Mouse (Mus musculus): Measurements from ENCODE around the gene Hspb6. TPM values are rescaled to one million over a fixed set of nuclear protein-coding genes. Genes with fewer than 3 reads are reported as not detected.

The Hspb6 gene
- total RNA-seq, 2 experiments from 2014 or later, result 1,132 to 1,502 TPM

GRCm38 (mm10) chr7:30604424-30604823 lies 52.4 kb downstream of the Hspb6 start:
- intact Hi-C loops (cut with DNase I), result no loop called here

GRCm38 (mm10) chr7:30604944-30605343 lies 53.0 kb downstream of the Hspb6 start:
- intact Hi-C loops (cut with DNase I), result no loop called here
- no peak for DNase-seq

More at GRCm38 (mm10) chr7:30604424-30604823, 52.4 kb downstream of the Hspb6 start:
- DNase-seq, result no peak

Small RNA genes within 50 kb of the gene (microRNA-seq; reads per million reads assigned to microRNA genes)
- gene Gm38670 (1.1 to 1.5 reads per million in 2 experiments), gene Mir3569 (0 to 1.5 reads per million in 2 experiments)

Other genes with a start within 250 kb of the Hspb6 start
- gene Alkbh6, start 243.5 kb upstream of the Hspb6 start, total RNA-seq (2021), result 10 to 100 TPM; 18.3 to 18.4 TPM
- gene Syne4, start 237.4 kb upstream of the Hspb6 start, total RNA-seq (2021), result 1 to 10 TPM in 1 of 2 experiments, not detected in 1; 1.9 TPM
- gene E130208F15Rik, start 230.4 kb upstream of the Hspb6 start, total RNA-seq (2021), result under 1 TPM; 0.48 to 0.72 TPM
- 1 to 10 TPM; 6.9 to 7.3 TPM for gene Sdhaf1, start 228.3 kb upstream of the Hspb6 start, total RNA-seq (2021)
- gene Lrfn3, start 189.4 kb upstream of the Hspb6 start, total RNA-seq (2021), result 1 to 10 TPM; 2.9 to 3.2 TPM
- gene Tyrobp, start 138.4 kb upstream of the Hspb6 start, total RNA-seq (2021), result 1 to 10 TPM; 2.9 to 5.7 TPM
- under 1 TPM in 1 of 2 experiments, not detected in 1; 0.86 TPM for gene Hcst, start 132.3 kb upstream of the Hspb6 start, total RNA-seq (2021)
- gene Nfkbid, start 130.4 kb upstream of the Hspb6 start, total RNA-seq (2021), result under 1 TPM; 0.12 to 0.20 TPM
- 1 to 10 TPM in 1 of 2 experiments, under 1 TPM in 1; 0.62 to 1.0 TPM for gene Aplp1, start 106.6 kb upstream of the Hspb6 start, total RNA-seq (2021)
- gene Kirrel2, start 94.5 kb upstream of the Hspb6 start, total RNA-seq (2021), result not detected
- not detected for gene Nphs1, start 93.9 kb upstream of the Hspb6 start, total RNA-seq (2021)
- gene Prodh2, start 58.6 kb upstream of the Hspb6 start, total RNA-seq (2021), result not detected
- gene Arhgap33, start 17.1 kb upstream of the Hspb6 start, total RNA-seq (2021), result 1 to 10 TPM in 1 of 2 experiments, under 1 TPM in 1; 0.49 to 1.0 TPM
- 1 to 10 TPM; 3.3 to 8.2 TPM for gene Proser3, start 121 bp downstream of the Hspb6 start, total RNA-seq (2021)
- 10 to 100 TPM in 1 of 2 experiments, 1 to 10 TPM in 1; 9.6 to 12.4 TPM for gene Lin37, start 7.7 kb downstream of the Hspb6 start, total RNA-seq (2021)
- 10 to 100 TPM; 51.8 to 52.3 TPM for gene U2af1l4, start 11.1 kb downstream of the Hspb6 start, total RNA-seq (2021)
- 1 to 10 TPM; 1.8 TPM for gene Gm49396, start 11.2 kb downstream of the Hspb6 start, total RNA-seq (2021)
- 10 to 100 TPM; 95.1 to 99.1 TPM for gene Psenen, start 11.4 kb downstream of the Hspb6 start, total RNA-seq (2021)
- under 1 TPM in 1 of 2 experiments, not detected in 1; 0.38 TPM for gene Igflr1, start 13.2 kb downstream of the Hspb6 start, total RNA-seq (2021)
- 10 to 100 TPM; 13.4 to 16.0 TPM for gene Kmt2b, start 36.5 kb downstream of the Hspb6 start, total RNA-seq (2021)
- not detected for gene Zbtb32, start 46.7 kb downstream of the Hspb6 start, total RNA-seq (2021)
- not detected for gene Upk1a, start 60.7 kb downstream of the Hspb6 start, total RNA-seq (2021)
- gene Cox6b1, start 74.0 kb downstream of the Hspb6 start, total RNA-seq (2021), result 1,000 to 10,000 TPM; 1,738 to 1,902 TPM
- not detected for gene Etv2, start 83.7 kb downstream of the Hspb6 start, total RNA-seq (2021)
- gene Rbm42, start 98.1 kb downstream of the Hspb6 start, total RNA-seq (2021), result 10 to 100 TPM; 35.7 to 38.1 TPM
- gene Haus5, start 112.8 kb downstream of the Hspb6 start, total RNA-seq (2021), result 1 to 10 TPM; 2.9 to 3.2 TPM
- 1 to 10 TPM; 2.5 to 2.7 TPM for gene Pmis2, start 119.4 kb downstream of the Hspb6 start, total RNA-seq (2021)
- not detected for gene 2200002J24Rik, start 146.7 kb downstream of the Hspb6 start, total RNA-seq (2021)
- gene Atp4a, start 160.0 kb downstream of the Hspb6 start, total RNA-seq (2021), result under 1 TPM; 0.27 to 0.28 TPM
- gene Tmem147, start 177.4 kb downstream of the Hspb6 start, total RNA-seq (2021), result 100 to 1,000 TPM; 251 to 273 TPM
- gene Gapdhs, start 191.5 kb downstream of the Hspb6 start, total RNA-seq (2021), result not detected
- 1 to 10 TPM; 1.7 to 3.9 TPM for gene Sbsn, start 199.3 kb downstream of the Hspb6 start, total RNA-seq (2021)
- under 1 TPM in 1 of 2 experiments, not detected in 1; 0.56 TPM for gene Dmkn, start 211.6 kb downstream of the Hspb6 start, total RNA-seq (2021)
- gene Krtdap, start 235.7 kb downstream of the Hspb6 start, total RNA-seq (2021), result not detected

Measured in gastrocnemius, postnatal 36 days (tissue).